Comparison of ENCODE assay signal across 14 mouse cellular contexts in the genomic region with DNA sequence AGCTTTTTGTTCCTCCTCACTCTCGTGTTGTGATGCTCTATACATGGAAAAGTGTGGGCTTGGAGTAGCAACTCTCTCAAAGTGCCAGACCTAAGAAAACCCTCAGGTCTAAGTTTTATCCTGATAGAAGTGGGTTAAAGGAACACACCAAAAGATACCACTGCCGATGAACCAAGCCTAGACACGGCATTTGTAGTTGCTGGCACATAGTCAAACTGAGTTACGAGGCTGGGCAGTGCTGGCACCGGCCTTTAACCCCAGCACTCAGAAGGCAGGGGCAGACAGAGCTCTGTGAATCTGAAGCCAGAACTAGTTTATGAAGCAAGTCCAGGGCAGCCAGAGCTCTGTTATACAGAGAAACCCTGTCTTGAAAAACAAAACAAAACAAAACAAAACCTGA.
"Had no signal": no experiment of that assay in that cellular context is flagged by ENCODE, and none has a peak within 500 bp of the region (broad histone marks: within the 10 kb centered on the region; RNA-seq: fewer than 3 reads in every experiment).

No protein-coding gene starts in this region.

- DNase-seq: liver, embryonic 13.5 days; liver, postnatal 0 days; lung, postnatal 14 days; right cerebral cortex, adult 18-20 months; right cerebral cortex, postnatal 25 days; thymus, postnatal 36 days had no signal

- H3K27ac ChIP-seq: hindbrain, postnatal 0 days; kidney, postnatal 0 days; limb, embryonic 10.5 days; liver, embryonic 13.5 days; lung, embryonic 15.5 days; macrophage; midbrain, embryonic 15.5 days had no signal

- H3K9me3 ChIP-seq: limb, embryonic 10.5 days; liver, embryonic 13.5 days; lung, embryonic 15.5 days; megakaryocyte, embryonic 14.5 days; midbrain, embryonic 15.5 days had no signal

- H3K27me3 ChIP-seq: liver, embryonic 13.5 days; lung, embryonic 15.5 days; megakaryocyte, embryonic 14.5 days; midbrain, embryonic 15.5 days had no signal

- H3K4me2 ChIP-seq: liver, embryonic 13.5 days; lung, embryonic 15.5 days; midbrain, embryonic 11.5 days; midbrain, embryonic 15.5 days had no signal

- ATAC-seq: hindbrain, postnatal 0 days; liver, postnatal 0 days; midbrain, embryonic 15.5 days had no signal

- H3K9ac ChIP-seq: liver, embryonic 13.5 days; liver, postnatal 0 days; lung, embryonic 15.5 days; midbrain, embryonic 15.5 days had no signal

- H3K4me3 ChIP-seq: limb, embryonic 10.5 days; liver, embryonic 13.5 days; lung, embryonic 15.5 days; megakaryocyte, embryonic 14.5 days; midbrain, embryonic 15.5 days had no signal

- H3K4me1 ChIP-seq: limb, embryonic 10.5 days; lung, embryonic 15.5 days; midbrain, embryonic 15.5 days had no signal
